Mouse (Mus musculus) cerebellum, adult 9-11 months (tissue): ENCODE measurements around the gene Cenpm.

Source experiments
- DNase-seq: peaks from one replicate; pipeline ENCODE4 v3.0.0; 2022

The Cenpm gene

DNA sequence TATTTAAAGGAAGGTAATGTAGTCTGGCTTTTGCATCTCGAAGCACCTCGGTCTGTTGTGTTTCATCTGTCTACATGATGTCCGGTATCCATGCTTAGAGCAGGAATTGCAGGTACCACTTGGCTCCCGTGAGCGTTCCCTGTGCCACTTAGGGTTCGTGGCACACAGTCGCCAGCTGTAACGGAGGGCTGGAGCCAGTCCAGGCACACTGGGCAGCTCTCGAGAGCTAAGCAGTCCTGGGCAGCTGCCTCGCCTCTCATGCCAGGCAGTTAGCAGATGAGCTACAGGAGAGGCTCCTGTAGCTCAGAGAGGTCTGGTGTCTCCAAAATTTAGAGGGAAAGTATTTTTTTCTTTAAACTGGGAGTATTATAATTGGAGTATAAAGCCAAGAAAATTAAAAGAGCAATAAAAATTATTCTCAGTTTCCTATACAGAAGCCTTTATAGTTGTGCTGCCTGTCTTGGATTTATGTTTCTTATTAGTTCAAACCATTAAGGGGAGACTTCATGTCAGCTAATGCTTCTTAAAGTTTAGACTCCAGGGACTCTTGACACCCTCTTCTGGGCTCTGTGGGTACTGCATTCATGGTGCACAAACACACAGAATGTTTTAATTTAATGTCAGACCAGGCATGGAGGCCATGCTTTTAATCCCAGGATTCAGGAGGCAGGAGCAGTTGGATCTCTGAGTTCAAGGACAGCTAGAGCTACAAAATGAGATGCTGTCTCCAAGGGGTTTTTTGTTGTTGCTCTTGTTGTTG, 55.9 kb downstream of the Cenpm start:
- no peak for DNase-seq

DNA sequence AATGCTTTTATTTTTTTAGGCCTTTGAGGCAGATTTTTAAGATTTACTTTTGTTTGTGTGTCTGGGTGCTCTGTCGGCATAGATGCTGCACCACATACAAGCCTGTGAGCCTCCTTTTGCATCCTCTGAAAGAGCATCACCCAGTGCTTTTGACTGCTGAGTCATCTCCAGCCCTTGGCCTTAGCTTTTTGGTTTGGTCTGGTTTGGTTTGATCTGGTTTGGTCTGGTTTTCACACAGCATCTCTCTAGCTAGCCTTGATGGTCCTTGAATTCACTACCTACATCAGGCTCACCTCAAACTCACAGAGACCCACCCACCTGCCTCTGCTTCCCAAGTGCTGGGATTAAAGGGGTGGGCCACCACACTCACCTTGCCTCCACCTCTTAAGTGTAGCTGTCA, 56.6 kb downstream of the Cenpm start:
- no peak for DNase-seq

DNA sequence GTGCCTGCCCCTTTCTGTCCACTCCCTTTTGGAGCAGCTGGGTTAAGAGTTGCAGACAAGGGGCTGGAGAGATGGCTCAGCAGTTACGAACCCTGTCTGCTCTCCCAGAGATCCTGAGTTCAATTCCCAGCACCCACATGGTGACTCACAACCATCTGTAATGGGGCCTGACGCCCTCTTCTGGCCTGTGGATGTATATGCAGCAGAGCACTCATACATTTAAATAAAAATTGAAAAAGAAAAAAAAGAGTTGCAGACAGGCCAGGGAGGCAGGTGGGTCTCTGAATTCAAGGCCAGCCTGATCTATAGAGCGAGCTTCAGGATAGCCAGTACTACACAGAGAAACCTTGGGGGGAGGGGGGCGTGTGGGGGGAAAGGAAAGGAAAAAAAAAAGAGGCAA, 57.1 kb downstream of the Cenpm start:
- no peak for DNase-seq

DNA sequence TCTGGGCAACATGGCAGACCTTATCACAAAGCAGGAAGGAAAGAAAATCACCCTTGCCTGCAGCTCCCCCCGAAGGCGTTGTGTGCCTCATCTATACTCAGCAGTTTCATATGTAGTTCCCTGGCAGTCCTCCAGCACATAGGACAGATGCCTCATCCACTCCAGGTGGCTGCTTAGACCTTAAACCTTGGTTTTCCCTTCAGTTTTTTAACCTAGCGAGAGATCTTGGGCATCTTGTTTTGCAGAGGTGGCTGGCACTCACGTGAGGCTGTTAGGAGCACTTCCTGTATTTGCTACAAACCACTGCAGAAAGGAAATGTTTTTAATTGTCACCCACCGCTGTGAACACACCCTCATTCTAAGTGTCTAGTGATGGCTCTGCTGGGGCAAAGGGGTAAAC, 57.6 kb downstream of the Cenpm start:
- DNase-seq: no peak

DNA sequence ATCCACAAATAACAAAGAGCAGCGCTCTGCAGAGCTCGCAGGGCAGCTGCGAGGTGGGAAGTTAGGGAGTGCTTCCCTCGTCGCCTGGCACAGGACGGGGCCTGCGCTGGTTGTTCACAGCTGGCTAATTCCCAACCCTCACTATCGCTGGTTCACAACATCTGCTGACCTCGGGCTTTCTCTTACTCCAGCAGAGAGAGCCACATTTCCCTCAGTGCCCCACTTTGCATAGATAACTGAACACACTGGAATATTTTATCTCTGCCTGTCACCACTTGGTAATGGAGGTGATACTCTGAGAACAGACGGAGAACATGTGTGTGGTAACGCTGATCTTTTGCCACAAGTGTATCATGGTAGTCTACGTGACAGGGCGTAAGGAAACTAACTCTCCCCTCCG, 58.4 kb downstream of the Cenpm start:
- no peak for DNase-seq

DNA sequence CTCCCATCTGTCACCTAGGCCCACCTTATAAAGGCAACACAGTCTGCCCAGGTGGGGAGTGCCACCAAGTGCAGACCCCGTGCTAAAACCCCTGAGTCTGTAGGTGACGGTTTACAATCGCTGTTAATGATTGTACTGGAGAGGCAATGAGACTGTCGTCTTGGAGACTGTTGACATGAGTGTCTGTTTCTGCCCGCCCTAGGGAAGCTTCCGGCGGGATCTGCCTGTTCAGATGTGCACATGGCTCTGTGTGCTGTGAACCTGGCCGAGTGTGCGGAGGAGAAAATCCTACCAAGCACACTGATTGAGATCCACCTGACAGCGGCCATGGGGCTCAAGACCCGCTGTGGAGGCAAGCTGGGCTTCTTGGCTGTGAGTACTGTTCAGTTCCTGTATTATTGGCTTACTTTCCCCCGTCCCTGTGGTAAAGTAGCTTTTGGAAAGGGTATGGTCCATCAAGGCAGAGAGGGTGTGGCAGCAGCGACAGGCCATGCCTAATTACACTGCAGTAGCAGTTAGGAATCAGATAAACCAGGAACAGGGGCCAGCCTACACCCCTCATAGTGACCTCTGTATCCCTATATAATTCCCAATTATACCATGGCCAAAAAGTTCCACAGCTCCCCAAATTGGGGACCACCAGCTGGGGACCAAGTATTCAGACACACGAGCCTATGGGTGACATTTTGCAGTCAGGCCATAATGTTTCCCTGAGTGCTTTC, 59.3 kb downstream of the Cenpm start:
- DNase-seq: no peak

DNA sequence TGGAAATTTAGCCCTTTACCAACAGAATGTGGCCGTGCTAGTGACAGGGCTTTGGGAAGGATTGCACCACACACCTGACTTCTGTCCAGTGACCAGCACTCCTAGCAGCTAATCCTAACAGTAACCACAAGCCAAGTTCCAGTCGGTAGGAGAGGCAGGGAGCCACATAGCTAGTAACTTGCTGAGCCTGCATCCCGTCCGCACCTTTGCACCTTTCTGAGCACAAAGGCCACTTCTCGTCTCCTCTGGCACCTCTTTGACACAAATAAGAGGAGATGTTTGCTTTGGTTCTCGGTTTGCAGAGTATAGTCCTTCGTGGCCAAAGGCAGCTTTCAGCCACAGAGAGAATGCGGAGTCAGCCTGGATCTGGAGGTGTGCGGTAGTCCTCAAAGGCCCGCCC, 59.9 kb downstream of the Cenpm start:
- no peak for DNase-seq

DNA sequence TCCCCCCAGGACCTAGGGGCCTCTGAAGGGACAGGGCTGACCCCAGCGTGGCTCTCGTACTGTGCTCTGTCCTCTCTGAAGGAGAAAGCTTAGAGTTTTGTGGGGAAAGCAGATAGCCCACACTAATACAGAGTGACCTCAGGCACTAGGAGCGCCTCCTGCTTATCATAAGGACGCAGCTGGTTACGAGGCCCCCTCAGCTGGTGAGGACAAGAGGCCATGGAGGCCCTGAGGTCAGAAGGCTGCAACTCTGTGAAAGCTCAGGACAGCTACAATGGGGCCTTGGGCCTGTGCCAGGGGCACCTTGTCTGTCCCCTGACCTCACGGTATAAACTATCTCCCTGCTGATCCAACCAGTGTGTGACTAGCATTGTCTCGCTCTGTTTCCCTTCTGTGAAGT, 60.4 kb downstream of the Cenpm start:
- DNase-seq: no peak
